Comparison of ENCODE assay signal across 31 mouse cellular contexts in the genomic region with DNA sequence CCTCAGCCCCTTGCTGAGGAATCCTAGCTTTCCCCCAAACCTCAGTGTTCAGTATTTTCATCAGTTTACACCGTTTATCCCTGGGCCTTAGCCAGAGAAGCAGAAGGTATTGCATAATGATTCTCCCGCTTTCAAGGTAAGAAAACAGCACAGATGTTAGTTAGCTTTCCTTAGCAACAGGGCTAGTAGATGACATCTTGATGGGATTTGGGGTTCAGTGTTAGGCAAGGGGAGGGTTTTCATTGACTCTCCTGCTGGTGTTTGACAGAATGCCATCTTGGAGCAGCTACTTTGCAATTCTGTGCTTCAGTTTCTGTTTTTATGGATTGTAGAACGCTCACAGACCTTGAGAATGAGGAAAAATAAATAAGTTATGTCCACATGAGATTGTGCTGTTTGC.
DNase-seq lines count a peak whose midpoint lies in the region; ATAC-seq and TF ChIP-seq lines count a peak whose summit lies in the region.
"Had no signal": no experiment of that assay in that cellular context is flagged by ENCODE, and none has a peak within 500 bp of the region (broad histone marks: within the 10 kb centered on the region; RNA-seq: fewer than 3 reads in every experiment).

No protein-coding gene starts in this region.

- TF ChIP-seq CTCF in forebrain, postnatal 0 days (IDR thresholded peaks at IDR 0.05; ENCODE audit: low read depth) = no peak

- peak; percentile 75 for ATAC-seq in forebrain, embryonic 14.5 days
- no peak for ATAC-seq in forebrain, embryonic 11.5 days (replicated peaks; ENCODE audit: low FRiP score)
- ATAC-seq in forebrain, postnatal 0 days = no peak; the same call in 1 of the 2 replicates

- no peak overlapping the region for H3K9ac ChIP-seq in forebrain, embryonic 14.5 days (ENCODE audit: low read length)
- H3K9ac ChIP-seq in forebrain, embryonic 11.5 days (ENCODE audit: low read length) = no peak overlapping the region
- H3K9ac ChIP-seq in forebrain, postnatal 0 days = no peak overlapping the region
- H3K9ac ChIP-seq: embryonic facial prominence, embryonic 12.5 days; hindbrain, embryonic 15.5 days; liver, embryonic 14.5 days; neural tube, embryonic 15.5 days had no signal

- H3K4me1 ChIP-seq in forebrain, embryonic 14.5 days (ENCODE audit: control insufficient read depth, insufficient read depth, low read length) = peaks cover 6% of the 10 kb centered on the region
- H3K4me1 ChIP-seq in forebrain, embryonic 11.5 days (replicated peaks; ENCODE audit: control insufficient read depth, insufficient read depth, low read length) = no peaks in the 10 kb centered on the region
- H3K4me1 ChIP-seq in forebrain, postnatal 0 days (ENCODE audit: insufficient read depth) = no peaks in the 10 kb centered on the region
- H3K4me1 ChIP-seq: embryonic facial prominence, embryonic 12.5 days; neural tube, embryonic 15.5 days had no signal

- WGBS in forebrain, embryonic 14.5 days = 53% methylated on average over 3 of the region's 3 CpGs
- WGBS in forebrain, embryonic 11.5 days = 77% methylated on average over 3 of the region's 3 CpGs
- WGBS in forebrain, postnatal 0 days = 46% methylated on average over 3 of the region's 3 CpGs

- no peak overlapping the region for H3K27ac ChIP-seq in forebrain, embryonic 14.5 days (ENCODE audit: low read depth, low read length)
- H3K27ac ChIP-seq in forebrain, embryonic 11.5 days (ENCODE audit: low read depth, low read length) = no peak overlapping the region
- H3K27ac ChIP-seq in forebrain, postnatal 0 days (ENCODE audit: low read depth, low read length) = peak overlapping the region; percentile 2; the same call in 1 of the 2 replicates
- H3K27ac ChIP-seq: embryonic facial prominence, embryonic 12.5 days; hindbrain, embryonic 15.5 days; liver, embryonic 14.5 days; macrophage; neural tube, embryonic 15.5 days had no signal

- H3K4me2 ChIP-seq in forebrain, embryonic 14.5 days (ENCODE audit: low read length) = no peak overlapping the region
- no peak overlapping the region for H3K4me2 ChIP-seq in forebrain, embryonic 11.5 days (ENCODE audit: low read depth, low read length, severe bottlenecking)
- H3K4me2 ChIP-seq in forebrain, postnatal 0 days (ENCODE audit: low read depth) = no peak overlapping the region
- H3K4me2 ChIP-seq: embryonic facial prominence, embryonic 12.5 days; heart, embryonic 11.5 days; hindbrain, embryonic 15.5 days; neural tube, embryonic 15.5 days had no signal

- no peaks in the 10 kb centered on the region for H3K9me3 ChIP-seq in forebrain, embryonic 14.5 days (replicated peaks; ENCODE audit: control insufficient read depth, low read length)
- no peaks in the 10 kb centered on the region for H3K9me3 ChIP-seq in forebrain, embryonic 11.5 days (ENCODE audit: control insufficient read depth, low read length)
- no peaks in the 10 kb centered on the region for H3K9me3 ChIP-seq in forebrain, postnatal 0 days (ENCODE audit: low read length)
- H3K9me3 ChIP-seq: embryonic facial prominence, embryonic 12.5 days; G1E; hindbrain, embryonic 15.5 days had no signal

- H3K36me3 ChIP-seq in forebrain, embryonic 14.5 days (ENCODE audit: control insufficient read depth, insufficient read depth, low read length) = no peaks in the 10 kb centered on the region
- H3K36me3 ChIP-seq in forebrain, embryonic 11.5 days (ENCODE audit: control insufficient read depth, insufficient read depth, low read length) = no peaks in the 10 kb centered on the region
- H3K36me3 ChIP-seq in forebrain, postnatal 0 days (ENCODE audit: insufficient read depth) = no peaks in the 10 kb centered on the region
- H3K36me3 ChIP-seq: embryonic facial prominence, embryonic 12.5 days; G1E; hindbrain, embryonic 15.5 days; neural tube, embryonic 15.5 days had no signal

- peak; percentile 66 for DNase-seq in forebrain, embryonic 14.5 days (ENCODE audit: low spot score)
- no peak for DNase-seq in forebrain, embryonic 11.5 days (ENCODE audit: low spot score)
- peak; percentile 12 for DNase-seq in layer of hippocampus, adult 9-11 months
- no peak for DNase-seq in layer of hippocampus, adult 11-12 months (ENCODE audit: low spot score)
- DNase-seq in brain, adult 2 months (ENCODE audit: low read depth, low spot score) = peak; percentile 39
- DNase-seq in forebrain, postnatal 0 days = peak; percentile 38
- no peak for DNase-seq in kidney, postnatal 25 days
- DNase-seq in heart, adult 18-20 months = no peak
- DNase-seq: adrenal gland, adult 8-10 months; cerebellum, adult 11 months; cerebellum, adult 9-10 months; cerebellum, postnatal 36 days; embryo, embryonic 11 days; gastrocnemius, postnatal 25 days; heart, adult 11 months; kidney, adult 2 months; kidney, postnatal 4 days; left cerebral cortex, postnatal 4 days; lung, adult 2 months; lung, postnatal 10 days; retina, postnatal 1 day; right cerebral cortex, postnatal 25 days; spleen, adult 18-20 months; thymus, postnatal 14 days had no signal

- H3K27me3 ChIP-seq in forebrain, embryonic 14.5 days (replicated peaks; ENCODE audit: control insufficient read depth, insufficient read depth, low read length) = no peaks in the 10 kb centered on the region
- H3K27me3 ChIP-seq in forebrain, embryonic 11.5 days (ENCODE audit: control insufficient read depth, insufficient read depth, low read length) = no peaks in the 10 kb centered on the region
- H3K27me3 ChIP-seq in forebrain, postnatal 0 days (ENCODE audit: insufficient read depth, low read length) = no peaks in the 10 kb centered on the region
- H3K27me3 ChIP-seq: embryonic facial prominence, embryonic 12.5 days; hindbrain, embryonic 15.5 days; neural tube, embryonic 15.5 days had no signal

- H3K4me3 ChIP-seq in forebrain, embryonic 14.5 days (ENCODE audit: low read depth, low read length) = no peak overlapping the region
- no peak overlapping the region for H3K4me3 ChIP-seq in forebrain, embryonic 11.5 days (ENCODE audit: low read depth, low read length)
- no peak overlapping the region for H3K4me3 ChIP-seq in forebrain, postnatal 0 days (ENCODE audit: low read depth, low read length)
- H3K4me3 ChIP-seq: embryonic facial prominence, embryonic 12.5 days; hindbrain, embryonic 15.5 days; neural tube, embryonic 15.5 days had no signal

Comparison
In these comparisons a context has a peak if more than half of its experiments do, and no peak if none do; other contexts are left out.
1. DNase-seq: peak in forebrain, embryonic 14.5 days (single experiment), layer of hippocampus, adult 9-11 months (single experiment), brain, adult 2 months (single experiment) and forebrain, postnatal 0 days (single experiment); none in forebrain, embryonic 11.5 days (single experiment), layer of hippocampus, adult 11-12 months (single experiment), kidney, postnatal 25 days (0 of 2) and heart, adult 18-20 months (0 of 2).